Mouse (Mus musculus): ENCODE measurements around the gene Pitpnm2. TPM values are rescaled to one million over a fixed set of nuclear protein-coding genes. Genes with fewer than 3 reads are reported as not detected.

Gene Pitpnm2
- polyA plus RNA-seq, 1 experiment, result 17.3 TPM

- H3K36me3 ChIP-seq (ENCODE audit: control insufficient read depth, insufficient read depth, low read length), result no peaks in the 10 kb centered on the region
- peak overlapping the region; percentile 81 for H3K4me3 ChIP-seq (ENCODE audit: insufficient read depth, low read depth, low read length)
- H3K27me3 ChIP-seq (replicated peaks; ENCODE audit: control insufficient read depth, insufficient read depth, low read length), result no peaks in the 10 kb centered on the region
- peak; percentile 86 for TF ChIP-seq CTCF (conservative IDR thresholded peaks at IDR 0.05; ENCODE audit: insufficient read depth, insufficient read length, low read depth, low read length)
- no peak for TF ChIP-seq POLR2A (IDR thresholded peaks at IDR 0.05; ENCODE audit: low read depth, low read length)
- DNase-seq, result peak; percentile 55
- peak overlapping the region; percentile 83 for H3K27ac ChIP-seq (ENCODE audit: insufficient read depth, low read depth, low read length)
- WGBS, result 17% methylated on average over 17 of the region's 17 CpGs
- H3K4me1 ChIP-seq (ENCODE audit: control insufficient read depth, insufficient read depth, low read length), result no peaks in the 10 kb centered on the region
Measured at GRCm38 (mm10) chr5:124111077-124111741, 138.4 kb downstream of the Pitpnm2 start.

- 93% methylated on average over 9 of the region's 9 CpGs for WGBS
- Histone ChIP-seq H3K27ac (ENCODE audit: insufficient read depth, low read depth, low read length) (no peak overlapping the region), H3K36me3 (ENCODE audit: control insufficient read depth, insufficient read depth, low read length) (no peaks in the 10 kb centered on the region), H3K4me3 (ENCODE audit: insufficient read depth, low read depth, low read length) (no peak overlapping the region), H3K27me3 (replicated peaks; ENCODE audit: control insufficient read depth, insufficient read depth, low read length) (no peaks in the 10 kb centered on the region), H3K4me1 (ENCODE audit: control insufficient read depth, insufficient read depth, low read length) (no peaks in the 10 kb centered on the region)
- DNase-seq, result no peak
- TF ChIP-seq CTCF (conservative IDR thresholded peaks at IDR 0.05; ENCODE audit: insufficient read depth, insufficient read length, low read depth, low read length), result no peak
- TF ChIP-seq POLR2A (IDR thresholded peaks at IDR 0.05; ENCODE audit: low read depth, low read length), result no peak
Measured at GRCm38 (mm10) chr5:124103552-124103951, 146.0 kb downstream of the Pitpnm2 start.

GRCm38 (mm10) chr5:124103020-124103419 lies 146.5 kb downstream of the Pitpnm2 start:
- Histone ChIP-seq H3K4me3 (ENCODE audit: insufficient read depth, low read depth, low read length) (no peak overlapping the region), H3K27me3 (replicated peaks; ENCODE audit: control insufficient read depth, insufficient read depth, low read length) (no peaks in the 10 kb centered on the region), H3K36me3 (ENCODE audit: control insufficient read depth, insufficient read depth, low read length) (no peaks in the 10 kb centered on the region), H3K4me1 (ENCODE audit: control insufficient read depth, insufficient read depth, low read length) (no peaks in the 10 kb centered on the region), H3K27ac (ENCODE audit: insufficient read depth, low read depth, low read length) (no peak overlapping the region)
- TF ChIP-seq POLR2A (IDR thresholded peaks at IDR 0.05; ENCODE audit: low read depth, low read length), result no peak
- TF ChIP-seq CTCF (conservative IDR thresholded peaks at IDR 0.05; ENCODE audit: insufficient read depth, insufficient read length, low read depth, low read length), result no peak
- WGBS, result 89% methylated on average over 3 of the region's 3 CpGs
- no peak for DNase-seq

GRCm38 (mm10) chr5:124102326-124102725 lies 147.2 kb downstream of the Pitpnm2 start:
- 83% methylated on average over 6 of the region's 6 CpGs for WGBS
- H3K27ac ChIP-seq (ENCODE audit: insufficient read depth, low read depth, low read length), result no peak overlapping the region
- H3K4me3 ChIP-seq (ENCODE audit: insufficient read depth, low read depth, low read length), result no peak overlapping the region
- no peaks in the 10 kb centered on the region for H3K36me3 ChIP-seq (ENCODE audit: control insufficient read depth, insufficient read depth, low read length)
- H3K4me1 ChIP-seq (ENCODE audit: control insufficient read depth, insufficient read depth, low read length), result no peaks in the 10 kb centered on the region
- no peak for DNase-seq
- no peaks in the 10 kb centered on the region for H3K27me3 ChIP-seq (replicated peaks; ENCODE audit: control insufficient read depth, insufficient read depth, low read length)
- no peak for TF ChIP-seq POLR2A (IDR thresholded peaks at IDR 0.05; ENCODE audit: low read depth, low read length)

GRCm38 (mm10) chr5:124100128-124101044 lies 149.2 kb downstream of the Pitpnm2 start:
- TF ChIP-seq POLR2A (IDR thresholded peaks at IDR 0.05; ENCODE audit: low read depth, low read length), result no peak
- TF ChIP-seq CTCF (conservative IDR thresholded peaks at IDR 0.05; ENCODE audit: insufficient read depth, insufficient read length, low read depth, low read length), result no peak
- H3K4me3 ChIP-seq (ENCODE audit: insufficient read depth, low read depth, low read length), result no peak overlapping the region
- no peak overlapping the region for H3K27ac ChIP-seq (ENCODE audit: insufficient read depth, low read depth, low read length)
- no peaks in the 10 kb centered on the region for H3K27me3 ChIP-seq (replicated peaks; ENCODE audit: control insufficient read depth, insufficient read depth, low read length)
- no peak for DNase-seq
- no peaks in the 10 kb centered on the region for H3K4me1 ChIP-seq (ENCODE audit: control insufficient read depth, insufficient read depth, low read length)
- H3K36me3 ChIP-seq (ENCODE audit: control insufficient read depth, insufficient read depth, low read length), result no peaks in the 10 kb centered on the region
- WGBS, result 91% methylated on average over 11 of the region's 11 CpGs

- H3K27me3 ChIP-seq (replicated peaks; ENCODE audit: control insufficient read depth, insufficient read depth, low read length), result no peaks in the 10 kb centered on the region
- 86% methylated on average over 2 of the region's 2 CpGs for WGBS
- H3K4me3 ChIP-seq (ENCODE audit: insufficient read depth, low read depth, low read length), result no peak overlapping the region
- no peak for TF ChIP-seq POLR2A (IDR thresholded peaks at IDR 0.05; ENCODE audit: low read depth, low read length)
- no peak for TF ChIP-seq CTCF (conservative IDR thresholded peaks at IDR 0.05; ENCODE audit: insufficient read depth, insufficient read length, low read depth, low read length)
- no peak for DNase-seq
- H3K27ac ChIP-seq (ENCODE audit: insufficient read depth, low read depth, low read length), result no peak overlapping the region
- H3K36me3 ChIP-seq (ENCODE audit: control insufficient read depth, insufficient read depth, low read length), result no peaks in the 10 kb centered on the region
- 0 out of 2 replicates have a peak, but pooled peaks cover 4% of the 10 kb centered on the region for H3K4me1 ChIP-seq (ENCODE audit: control insufficient read depth, insufficient read depth, low read length)
Measured at GRCm38 (mm10) chr5:124098923-124099322, 150.6 kb downstream of the Pitpnm2 start.

- H3K36me3 ChIP-seq (ENCODE audit: control insufficient read depth, insufficient read depth, low read length), result no peaks in the 10 kb centered on the region
- WGBS, result 1% methylated on average over 42 of the region's 42 CpGs
- peak; percentile 53 for TF ChIP-seq POLR2A (IDR thresholded peaks at IDR 0.05; ENCODE audit: low read depth, low read length)
- TF ChIP-seq CTCF (conservative IDR thresholded peaks at IDR 0.05; ENCODE audit: insufficient read depth, insufficient read length, low read depth, low read length), result no peak
- H3K27me3 ChIP-seq (replicated peaks; ENCODE audit: control insufficient read depth, insufficient read depth, low read length), result no peaks in the 10 kb centered on the region
- peaks cover 9% of the 10 kb centered on the region for H3K4me1 ChIP-seq (ENCODE audit: control insufficient read depth, insufficient read depth, low read length)
- peak within 1 kb of the TSS; percentile 34 for H3K27ac ChIP-seq (ENCODE audit: insufficient read depth, low read depth, low read length)
- peak within 1 kb of the TSS; percentile 76 for H3K4me3 ChIP-seq (ENCODE audit: insufficient read depth, low read depth, low read length)
- DNase-seq, result peak; percentile 100
Measured at GRCm38 (mm10) chr5:124095596-124096232, 153.8 kb downstream of the Pitpnm2 start, which contains the start of gene Abcb9. Abcb9 (minus strand) TSS chr5:124095798.
